Mouse (Mus musculus): ENCODE measurements around the gene Eml4.

DNA sequence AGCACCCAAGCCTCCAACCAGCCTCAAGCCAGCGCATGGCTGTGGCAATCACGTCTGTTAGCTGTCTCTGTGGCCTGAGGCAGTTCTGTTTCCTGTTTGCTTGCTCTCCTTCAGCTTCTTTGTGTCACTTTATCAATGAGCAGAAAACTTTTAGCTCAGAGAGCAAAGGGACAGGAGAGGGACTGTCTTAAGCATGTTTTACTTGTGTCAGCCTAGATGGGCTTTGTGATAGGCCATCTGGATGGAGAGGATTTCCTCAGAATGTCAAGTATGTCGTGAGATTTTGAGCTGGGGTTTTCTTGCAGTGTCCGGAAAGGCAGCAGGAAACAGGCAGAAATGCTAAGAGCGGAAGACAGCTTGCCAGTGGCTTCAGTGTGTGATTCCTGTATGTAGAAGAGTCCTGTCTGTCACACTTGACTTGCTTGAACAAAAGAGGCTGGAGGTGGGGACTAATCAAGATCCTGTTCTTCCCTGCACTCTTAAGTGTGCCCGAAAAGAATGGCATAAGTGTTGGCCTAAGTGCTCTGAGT, 46.9 kb downstream of the Eml4 start:
- TF ChIP-seq GATA1 (IDR thresholded peaks at IDR 0.05; ENCODE audit: borderline replicate concordance, low read length) (no peak), CTCF (IDR thresholded peaks at IDR 0.05; ENCODE audit: low read depth, low read length) (no peak), TAL1 (conservative IDR thresholded peaks at IDR 0.05; ENCODE audit: low read depth, low read length) (no peak), POLR2AphosphoS5 (IDR thresholded peaks at IDR 0.05; ENCODE audit: insufficient replicate concordance, low read depth, low read length) (no peak)

Measured in G1E (cell line).